Mouse (Mus musculus) hindbrain, embryonic 14.5 days (tissue): ENCODE measurements around the gene Siah3. TPM values are rescaled to one million over a fixed set of nuclear protein-coding genes. Genes with fewer than 3 reads are reported as not detected.

Experiments used
- ATAC-seq: fragments of 200-750 bp; cut with Nextera tagmentation; 2 replicates; pipeline ENCODE4 v1.8.0; 2017; ENCODE audit warnings: moderate number of reproducible peaks, mild to moderate bottlenecking, moderate TSS enrichment, moderate library complexity; ENCODE audit not compliant: low FRiP score
- DNase-seq: peaks from one replicate; pipeline ENCODE4 v3.0.0-alpha.2; 2015; ENCODE audit warnings: low spot score
- H3K27ac ChIP-seq: fragments of 300-500 bp; sonication (generic); 2 replicates; pipeline ENCODE4 v1.5.1; 2014; ENCODE audit warnings: mild to moderate bottlenecking, moderate library complexity
- H3K27me3 ChIP-seq: fragments of 300-500 bp; sonication (generic); 2 replicates; pipeline ENCODE4 v1.6.1; 2014; ENCODE audit warnings: mild to moderate bottlenecking, low read length, mixed read lengths; ENCODE audit not compliant: control insufficient read depth, insufficient read depth
- H3K36me3 ChIP-seq: fragments of 300-500 bp; sonication (generic); replicated peaks from 2 replicates; pipeline ENCODE4 v1.6.1; 2014; ENCODE audit not compliant: control insufficient read depth, insufficient read depth
- H3K4me1 ChIP-seq: fragments of 300-500 bp; sonication (generic); replicated peaks from 2 replicates; pipeline ENCODE4 v1.6.1; 2014; ENCODE audit warnings: antibody characterized with exemption, low read length, mixed read lengths; ENCODE audit not compliant: control insufficient read depth, insufficient read depth
- H3K4me2 ChIP-seq: fragments of 300-500 bp; sonication (generic); replicated peaks from 2 replicates; pipeline ENCODE4 v1.6.1; 2014; ENCODE audit warnings: mild to moderate bottlenecking, moderate library complexity
- H3K4me3 ChIP-seq: fragments of 300-500 bp; sonication (generic); replicated peaks from 2 replicates; pipeline ENCODE4 v1.5.1; 2014; ENCODE audit warnings: mild to moderate bottlenecking, low read length
- H3K9ac ChIP-seq: fragments of 300-500 bp; sonication (generic); 2 replicates; pipeline ENCODE4 v1.6.1; 2014
- H3K9me3 ChIP-seq: fragments of 300-500 bp; sonication (generic); 2 replicates; pipeline ENCODE4 v1.6.1; 2016; ENCODE audit warnings: low read length; ENCODE audit not compliant: control insufficient read depth
- WGBS: fragments of 180-500 bp; shearing (Covaris S2); extraction: QIAGEN DNeasy Blood & Tissue Kit; methylation state at CpG from one replicate; pipeline ENCODE4 v1.1.7; 2014; 5-methylcytosine and 5-hydroxymethylcytosine counted together
- polyA plus RNA-seq: library from polyadenylated mRNA; unstranded; fragments of >200 nt; fragmentation: Nextera tagmentation; extraction: Ambion mirVana; gene quantifications from 2 replicates; pipeline ENCODE4 v1.2.1, GENCODE M21; 2014

The Siah3 gene
- polyA plus RNA-seq, 1 experiment from 2014 or later = 7.7 TPM

GRCm38 (mm10) chr14:75566303-75566702 is 110.5 kb downstream of the Siah3 start:
- Histone ChIP-seq H3K27ac (peak overlapping the region; percentile 69), H3K9me3 (no peaks in the 10 kb centered on the region), H3K36me3 (no peaks in the 10 kb centered on the region), H3K9ac (no peak overlapping the region), H3K27me3 (no peaks in the 10 kb centered on the region), H3K4me3 (no peak overlapping the region), H3K4me1 (peaks cover 24% of the 10 kb centered on the region), H3K4me2 (no peak overlapping the region)
- peak; percentile 73 for ATAC-seq
- peak; percentile 62 for DNase-seq
- 24% methylated on average over 3 of the region's 3 CpGs for WGBS

- 89% methylated on average over 6 of the region's 6 CpGs for WGBS
These were observed 123.2 kb downstream of the Siah3 start for GRCm38 (mm10) chr14:75579010-75579409.

More at GRCm38 (mm10) chr14:75579010-75579409, 123.2 kb downstream of the Siah3 start:
- Histone ChIP-seq H3K9ac (no peak overlapping the region), H3K27ac (no peak overlapping the region), H3K27me3 (no peaks in the 10 kb centered on the region), H3K9me3 (no peaks in the 10 kb centered on the region), H3K4me1 (no peaks in the 10 kb centered on the region), H3K36me3 (no peaks in the 10 kb centered on the region), H3K4me3 (no peak overlapping the region), H3K4me2 (no peak overlapping the region)
- DNase-seq (no peak), ATAC-seq (no peak)

Other genes with a start within 250 kb of the Siah3 start
- 0.17 TPM in 1 of 2 replicates, not detected in the other for gene Cpb2, start 213.7 kb upstream of the Siah3 start, polyA plus RNA-seq
- gene Zc3h13, start 171.6 kb upstream of the Siah3 start, polyA plus RNA-seq = 34.5 and 34.6 TPM in 2 replicates
- not detected in 2 replicates for gene Spert, start 137.1 kb downstream of the Siah3 start, polyA plus RNA-seq
- not detected in 2 replicates for gene Erich6b, start 186.3 kb downstream of the Siah3 start, polyA plus RNA-seq